Mouse (Mus musculus): ENCODE measurements at regions not wholly inside any gene's neighbourhood (a gene's known extent, or its start where the extent isn't known, plus 50 kb on each side); places are given as distances from the start of the nearest gene placed in this dataset.
"Not testable (repeated sequence)": the region's sequence is repeated elsewhere in the genome, so short reads cannot be mapped to it uniquely, and the experiment has no call there.

DNA sequence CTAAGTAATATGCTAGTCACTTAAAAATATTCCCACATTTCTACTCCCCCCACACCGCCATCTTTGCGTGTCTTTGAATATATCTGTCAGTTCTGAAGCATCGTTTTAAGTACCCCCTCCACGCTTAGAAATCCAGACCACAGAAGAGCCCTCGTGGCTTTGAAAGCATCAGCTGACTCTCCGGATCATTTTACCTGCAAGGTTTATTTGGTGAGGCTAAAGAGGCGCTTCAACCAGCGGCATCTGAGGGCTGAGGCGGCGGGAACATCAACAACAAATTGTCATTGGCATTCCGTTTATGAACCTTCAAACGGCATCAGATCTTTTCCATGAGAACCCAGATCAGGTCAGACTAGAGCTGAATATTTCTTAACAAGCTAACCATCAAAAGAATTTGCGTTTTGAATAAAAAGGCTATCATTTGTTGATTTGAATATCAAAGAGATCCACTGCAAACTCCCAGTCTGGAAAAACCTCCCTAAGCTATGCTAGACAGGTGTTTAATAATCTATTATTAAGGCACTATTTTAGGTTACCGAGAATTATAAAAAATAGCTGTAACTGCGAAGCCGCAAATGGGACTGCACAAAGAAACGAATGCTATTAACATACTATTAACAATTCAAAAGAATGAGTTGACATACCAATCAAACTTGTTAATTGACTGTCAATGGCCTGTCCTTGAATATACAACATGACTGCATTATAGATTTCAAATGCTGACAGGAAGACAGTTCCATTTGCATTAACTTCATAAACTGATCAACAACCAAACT lies 210.9 kb upstream of the Zfp770 start:
- WGBS, result 38% methylated on average over 17 of the region's 17 CpGs
- Histone ChIP-seq H3K9ac (ENCODE audit: low read depth, low read length) (no peak overlapping the region), H3K36me3 (ENCODE audit: control insufficient read depth, insufficient read depth, low read length) (no peaks in the 10 kb centered on the region), H3K4me1 (ENCODE audit: control insufficient read depth, insufficient read depth, low read length) (no peaks in the 10 kb centered on the region), H3K9me3 (replicated peaks; ENCODE audit: control insufficient read depth, low read length, poor library complexity, severe bottlenecking) (no peaks in the 10 kb centered on the region), H3K27ac (ENCODE audit: low read length) (peak overlapping the region; percentile 11), H3K4me3 (ENCODE audit: low read depth, low read length) (peak overlapping the region; percentile 7; the same call in 1 of the 2 replicates), H3K4me2 (ENCODE audit: low read length) (peak overlapping the region; percentile 38), H3K27me3 (ENCODE audit: control insufficient read depth, insufficient read depth, low read depth, low read length) (no peaks in the 10 kb centered on the region)
- peak; percentile 76 for ATAC-seq

DNA sequence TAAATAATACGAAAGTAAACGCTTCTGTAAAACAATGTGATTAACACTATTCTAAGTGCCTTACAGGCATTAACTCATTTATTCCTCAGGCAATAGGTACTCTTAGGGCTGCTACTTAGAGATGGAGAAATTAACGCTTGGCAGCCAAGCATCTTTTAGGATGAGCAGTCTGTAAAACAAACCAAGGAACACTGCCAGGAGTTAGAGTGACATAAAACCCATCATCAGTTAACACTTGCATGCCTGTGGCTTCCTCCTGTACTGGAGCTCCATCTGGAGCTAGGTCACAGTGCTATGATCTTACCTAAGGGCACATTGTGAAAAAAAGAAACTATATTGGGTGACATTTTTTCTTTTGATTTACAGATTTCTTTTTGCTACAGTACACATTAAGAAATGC lies 209.4 kb upstream of the Zfp770 start:
- Histone ChIP-seq H3K27me3 (ENCODE audit: control insufficient read depth, insufficient read depth, low read depth, low read length) (no peaks in the 10 kb centered on the region), H3K9ac (ENCODE audit: low read depth, low read length) (no peak overlapping the region), H3K9me3 (replicated peaks; ENCODE audit: control insufficient read depth, low read length, poor library complexity, severe bottlenecking) (no peaks in the 10 kb centered on the region), H3K4me2 (ENCODE audit: low read length) (no peak overlapping the region), H3K4me1 (ENCODE audit: control insufficient read depth, insufficient read depth, low read length) (no peaks in the 10 kb centered on the region), H3K4me3 (ENCODE audit: low read depth, low read length) (no peak overlapping the region), H3K36me3 (ENCODE audit: control insufficient read depth, insufficient read depth, low read length) (no peaks in the 10 kb centered on the region), H3K27ac (ENCODE audit: low read length) (no peak overlapping the region)
- 82% methylated on average over 3 of the region's 3 CpGs for WGBS
- no peak for ATAC-seq

DNA sequence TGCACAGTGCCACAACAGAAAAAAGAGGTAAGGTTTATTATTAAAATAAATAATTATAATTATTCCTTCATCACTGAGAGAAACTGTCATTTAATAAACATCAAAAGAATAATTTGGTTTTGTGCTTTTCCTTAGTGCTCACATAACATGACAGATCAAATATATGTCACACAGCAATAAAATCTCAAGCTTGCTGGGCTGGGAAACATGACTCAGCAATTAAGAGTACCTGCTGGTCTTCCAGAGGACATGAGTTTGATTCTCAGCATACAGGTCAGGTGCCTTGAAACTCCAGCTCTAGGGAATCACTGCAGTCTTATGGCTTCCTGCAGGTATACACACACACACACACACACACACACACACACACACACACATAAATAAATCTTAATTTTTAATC lies 208.3 kb upstream of the Zfp770 start:
- Histone ChIP-seq H3K9ac (ENCODE audit: low read depth, low read length) (no peak overlapping the region), H3K27ac (ENCODE audit: low read length) (no peak overlapping the region), H3K36me3 (ENCODE audit: control insufficient read depth, insufficient read depth, low read length) (no peaks in the 10 kb centered on the region), H3K4me3 (ENCODE audit: low read depth, low read length) (no peak overlapping the region), H3K27me3 (ENCODE audit: control insufficient read depth, insufficient read depth, low read depth, low read length) (no peaks in the 10 kb centered on the region), H3K9me3 (replicated peaks; ENCODE audit: control insufficient read depth, low read length, poor library complexity, severe bottlenecking) (no peaks in the 10 kb centered on the region), H3K4me1 (ENCODE audit: control insufficient read depth, insufficient read depth, low read length) (no peaks in the 10 kb centered on the region), H3K4me2 (ENCODE audit: low read length) (no peak overlapping the region)
- ATAC-seq, result no peak

DNA sequence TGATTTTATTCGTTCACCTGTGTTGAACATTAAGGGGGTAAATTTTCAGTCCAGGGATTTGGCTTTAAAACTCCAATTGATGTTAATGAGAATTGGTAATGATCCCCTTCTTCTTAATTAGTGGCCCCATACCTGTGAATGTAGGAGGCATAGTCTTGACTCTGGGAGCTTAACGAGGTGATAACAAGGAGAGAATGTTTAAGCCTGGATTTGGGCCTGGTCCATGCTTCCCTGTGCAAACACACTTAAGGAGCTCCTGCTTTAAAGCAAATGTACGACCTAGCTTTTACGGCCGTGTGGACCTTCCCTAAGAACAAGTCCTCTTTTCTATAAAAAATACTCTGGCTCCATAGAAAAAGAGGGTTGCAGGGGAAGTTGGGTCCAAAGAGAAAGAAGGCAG lies 206.1 kb upstream of the Zfp770 start:
- Histone ChIP-seq H3K9me3 (replicated peaks; ENCODE audit: control insufficient read depth, low read length, poor library complexity, severe bottlenecking) (no peaks in the 10 kb centered on the region), H3K27ac (ENCODE audit: low read length) (no peak overlapping the region), H3K36me3 (ENCODE audit: control insufficient read depth, insufficient read depth, low read length) (no peaks in the 10 kb centered on the region), H3K4me3 (ENCODE audit: low read depth, low read length) (no peak overlapping the region), H3K9ac (ENCODE audit: low read depth, low read length) (no peak overlapping the region), H3K4me2 (ENCODE audit: low read length) (no peak overlapping the region), H3K4me1 (ENCODE audit: control insufficient read depth, insufficient read depth, low read length) (no peaks in the 10 kb centered on the region), H3K27me3 (ENCODE audit: control insufficient read depth, insufficient read depth, low read depth, low read length) (no peaks in the 10 kb centered on the region)
- WGBS, result 45% methylated on average over 5 of the region's 5 CpGs
- ATAC-seq, result no peak

DNA sequence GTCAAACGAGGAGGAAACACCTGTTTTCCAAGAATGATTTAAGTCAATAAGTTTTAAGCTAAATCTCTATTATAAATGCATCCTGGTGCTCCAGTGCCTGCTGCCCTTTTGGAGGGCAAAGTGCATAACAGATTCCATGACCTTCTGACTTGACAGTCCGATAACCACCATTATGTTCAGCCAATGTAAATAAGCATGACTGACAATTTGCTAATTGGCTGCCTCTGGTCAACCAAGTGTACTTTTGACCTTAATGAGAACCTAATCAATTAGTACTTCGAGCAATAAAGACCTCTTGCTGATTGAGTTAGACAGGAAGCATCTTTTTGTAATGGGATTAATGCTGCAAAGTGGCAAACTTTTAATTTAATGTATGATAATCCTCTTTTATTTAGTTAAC lies 183.3 kb upstream of the Zfp770 start:
- H3K4me1 ChIP-seq (ENCODE audit: control insufficient read depth, insufficient read depth, low read length), result no peaks in the 10 kb centered on the region
- H3K9me3 ChIP-seq (replicated peaks; ENCODE audit: control insufficient read depth, low read length, poor library complexity, severe bottlenecking), result no peaks in the 10 kb centered on the region
- no peak overlapping the region for H3K4me2 ChIP-seq (ENCODE audit: low read length)
- H3K27ac ChIP-seq (ENCODE audit: low read length), result no peak overlapping the region
- H3K9ac ChIP-seq (ENCODE audit: low read depth, low read length), result no peak overlapping the region
- no peak overlapping the region for H3K4me3 ChIP-seq (ENCODE audit: low read depth, low read length)
- 13% methylated on average over 3 of the region's 3 CpGs for WGBS
- ATAC-seq, result no peak
- no peaks in the 10 kb centered on the region for H3K27me3 ChIP-seq (ENCODE audit: control insufficient read depth, insufficient read depth, low read depth, low read length)
- no peaks in the 10 kb centered on the region for H3K36me3 ChIP-seq (ENCODE audit: control insufficient read depth, insufficient read depth, low read length)

DNA sequence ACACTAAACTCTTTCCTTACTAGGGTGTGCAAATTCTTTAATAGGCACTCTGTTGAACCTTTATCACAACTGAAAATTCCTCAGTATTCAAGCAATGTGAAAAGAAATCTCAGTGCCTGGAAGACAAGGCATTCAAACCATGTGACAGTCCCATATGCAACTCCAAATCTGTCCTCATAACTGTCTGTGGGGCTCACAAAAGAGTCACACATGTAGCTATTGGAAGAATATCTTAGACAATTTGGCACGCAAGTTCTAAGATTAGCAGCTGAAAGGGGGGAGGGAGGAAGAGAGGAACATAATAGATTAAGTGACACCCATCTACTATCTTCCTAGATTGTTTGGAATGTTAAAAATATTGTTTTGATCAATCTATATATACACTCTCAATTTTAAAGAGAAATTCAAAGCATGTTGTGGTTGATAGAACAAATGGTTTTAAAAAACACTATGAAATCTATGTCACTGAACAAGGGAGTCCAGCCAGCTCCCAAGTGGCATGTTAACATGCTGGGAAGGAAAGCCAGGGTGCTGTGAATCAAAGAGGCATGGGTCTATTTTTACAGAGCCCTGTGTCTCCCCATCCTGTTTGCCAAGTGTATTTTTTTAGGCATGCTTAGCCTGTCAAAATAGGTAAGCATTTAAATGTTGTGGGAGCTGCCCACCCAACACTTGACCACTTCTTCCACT lies 177.7 kb upstream of the Zfp770 start:
- no peaks in the 10 kb centered on the region for H3K4me1 ChIP-seq (ENCODE audit: control insufficient read depth, insufficient read depth, low read length)
- no peak overlapping the region for H3K27ac ChIP-seq (ENCODE audit: low read length)
- H3K9me3 ChIP-seq (replicated peaks; ENCODE audit: control insufficient read depth, low read length, poor library complexity, severe bottlenecking), result no peaks in the 10 kb centered on the region
- ATAC-seq, result no peak
- no peak overlapping the region for H3K4me3 ChIP-seq (ENCODE audit: low read depth, low read length)
- no peak overlapping the region for H3K9ac ChIP-seq (ENCODE audit: low read depth, low read length)
- no peak overlapping the region for H3K4me2 ChIP-seq (ENCODE audit: low read length)
- H3K27me3 ChIP-seq (ENCODE audit: control insufficient read depth, insufficient read depth, low read depth, low read length), result no peaks in the 10 kb centered on the region
- WGBS, result 67% methylated on average over 1 of the region's 1 CpGs
- H3K36me3 ChIP-seq (ENCODE audit: control insufficient read depth, insufficient read depth, low read length), result no peaks in the 10 kb centered on the region

DNA sequence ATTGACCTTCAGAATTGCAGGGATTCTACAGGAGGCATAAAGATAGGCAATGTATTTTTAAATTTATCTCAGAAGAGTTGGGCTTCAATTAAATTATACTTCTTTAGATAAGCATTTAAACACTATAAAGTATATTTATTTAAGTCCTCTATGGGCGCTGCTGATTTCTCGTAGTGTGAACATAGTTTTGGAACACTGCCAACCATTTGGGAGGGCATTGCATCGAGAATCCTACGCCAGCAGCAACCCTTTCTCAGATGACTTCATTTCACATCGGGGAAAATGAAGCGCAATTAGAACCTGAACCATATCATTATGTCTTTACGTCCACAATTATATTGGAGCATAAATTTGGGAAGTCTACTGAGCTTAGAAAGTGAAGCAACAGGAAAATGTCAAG lies 172.2 kb upstream of the Zfp770 start:
- Histone ChIP-seq H3K27ac (ENCODE audit: low read length) (no peak overlapping the region), H3K4me3 (ENCODE audit: low read depth, low read length) (no peak overlapping the region), H3K9ac (ENCODE audit: low read depth, low read length) (no peak overlapping the region), H3K4me2 (ENCODE audit: low read length) (no peak overlapping the region), H3K27me3 (ENCODE audit: control insufficient read depth, insufficient read depth, low read depth, low read length) (no peaks in the 10 kb centered on the region), H3K9me3 (replicated peaks; ENCODE audit: control insufficient read depth, low read length, poor library complexity, severe bottlenecking) (no peaks in the 10 kb centered on the region), H3K4me1 (ENCODE audit: control insufficient read depth, insufficient read depth, low read length) (no peaks in the 10 kb centered on the region), H3K36me3 (ENCODE audit: control insufficient read depth, insufficient read depth, low read length) (no peaks in the 10 kb centered on the region)
- WGBS, result 71% methylated on average over 7 of the region's 7 CpGs
- ATAC-seq, result no peak

DNA sequence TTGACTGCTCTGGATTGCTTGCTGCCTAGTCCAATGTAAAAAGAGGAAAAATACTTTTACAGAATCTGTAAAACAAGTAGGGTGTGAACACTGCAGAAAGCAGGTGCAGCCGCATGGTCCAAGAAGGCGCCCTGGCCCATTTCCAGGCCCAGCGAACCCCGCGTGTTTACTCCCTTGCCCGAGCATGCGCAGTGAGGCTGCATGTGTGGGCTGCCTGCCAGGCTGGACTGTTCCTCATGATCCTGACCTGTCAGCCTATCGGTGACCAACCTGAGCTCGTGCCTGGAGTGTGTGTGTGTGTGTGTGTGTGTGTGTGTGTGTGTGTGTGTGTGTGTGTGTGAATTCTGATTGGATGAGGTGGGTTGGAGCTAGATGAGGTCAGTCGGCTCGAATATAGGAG lies 152.6 kb upstream of the Zfp770 start:
- ATAC-seq, result not testable (repeated sequence)

DNA sequence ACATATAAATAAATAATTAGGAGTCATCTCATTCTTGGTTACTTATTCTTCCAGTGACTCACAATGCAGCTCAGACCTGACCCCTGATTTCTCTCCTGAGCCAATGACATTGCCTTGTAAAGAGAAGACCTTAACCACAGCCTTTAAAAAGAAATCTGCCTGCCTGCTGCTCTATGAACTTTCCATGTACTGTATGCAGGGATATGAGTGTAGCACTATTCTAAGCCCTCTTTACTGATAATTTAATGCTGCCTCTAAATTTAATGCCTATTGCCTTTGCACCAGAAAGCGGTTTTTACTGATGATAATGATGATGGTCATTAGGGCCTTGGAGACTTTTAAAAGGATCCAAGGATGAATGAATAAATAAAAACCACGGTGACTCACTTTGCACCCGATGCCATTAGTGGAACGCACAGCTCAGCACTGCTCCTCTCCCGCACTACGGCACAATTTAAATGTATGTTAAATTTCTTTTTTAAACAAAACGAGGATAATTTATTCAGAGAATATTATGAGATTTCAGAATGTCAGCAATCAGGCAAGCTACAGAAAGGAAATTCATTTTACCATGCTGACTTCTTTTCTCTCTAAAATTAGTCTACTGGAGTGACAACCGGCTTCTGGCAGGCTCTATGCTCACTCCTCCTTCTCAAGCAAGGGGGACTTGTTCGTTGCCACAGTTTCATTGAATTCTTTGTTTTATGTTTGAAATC lies 139.5 kb upstream of the Zfp770 start:
- 71% methylated on average over 9 of the region's 9 CpGs for WGBS
- H3K4me2 ChIP-seq (ENCODE audit: low read length), result peak overlapping the region; percentile 2; the same call in 1 of the 2 replicates
- no peak overlapping the region for H3K27ac ChIP-seq (ENCODE audit: low read length)

More for the DNA sequence above, 152.6 kb upstream of the Zfp770 start:
- H3K36me3 ChIP-seq (ENCODE audit: control insufficient read depth, insufficient read depth, low read length); H3K4me2 ChIP-seq (ENCODE audit: low read length); H3K27me3 ChIP-seq (ENCODE audit: control insufficient read depth, insufficient read depth, low read depth, low read length); H3K27ac ChIP-seq (ENCODE audit: low read length); H3K4me3 ChIP-seq (ENCODE audit: low read depth, low read length); H3K9me3 ChIP-seq (replicated peaks; ENCODE audit: control insufficient read depth, low read length, poor library complexity, severe bottlenecking); H3K4me1 ChIP-seq (ENCODE audit: control insufficient read depth, insufficient read depth, low read length); H3K9ac ChIP-seq (ENCODE audit: low read depth, low read length): not testable (repeated sequence)
- WGBS, result 78% methylated on average over 11 of the region's 11 CpGs

More for the DNA sequence above, 139.5 kb upstream of the Zfp770 start:
- H3K9ac ChIP-seq (ENCODE audit: low read depth, low read length), result no peak overlapping the region
- no peak overlapping the region for H3K4me3 ChIP-seq (ENCODE audit: low read depth, low read length)
- no peaks in the 10 kb centered on the region for H3K4me1 ChIP-seq (ENCODE audit: control insufficient read depth, insufficient read depth, low read length)
- no peaks in the 10 kb centered on the region for H3K9me3 ChIP-seq (replicated peaks; ENCODE audit: control insufficient read depth, low read length, poor library complexity, severe bottlenecking)
- ATAC-seq, result no peak
- H3K27me3 ChIP-seq (ENCODE audit: control insufficient read depth, insufficient read depth, low read depth, low read length), result no peaks in the 10 kb centered on the region
- H3K36me3 ChIP-seq (ENCODE audit: control insufficient read depth, insufficient read depth, low read length), result no peaks in the 10 kb centered on the region
